Mouse (Mus musculus) layer of hippocampus, adult 11-12 months (tissue): ENCODE measurements around the gene Ptbp2.

Experiments
- DNase-seq: peaks from one replicate; pipeline ENCODE4 v3.0.0; 2022; ENCODE audit warnings: low spot score

The Ptbp2 gene

GRCm38 (mm10) chr3:119684741-119685140 is 99.5 kb downstream of the Ptbp2 start:
- no peak for DNase-seq
